Mouse (Mus musculus): Measurements from ENCODE around the gene Map2k7.

- no peak for TF ChIP-seq POLR2A (IDR thresholded peaks at IDR 0.05; ENCODE audit: control insufficient read depth, extremely low read depth, insufficient read depth, low read length, poor library complexity)
- TF ChIP-seq CTCF (IDR thresholded peaks at IDR 0.05; ENCODE audit: borderline replicate concordance, control insufficient read depth, extremely low read depth, insufficient read depth, low read length, poor library complexity), result no peak
Measured at GRCm38 (mm10) chr8:4245737-4246136, 7.2 kb downstream of the Map2k7 start.

Measured in thymus, adult 2 months (tissue).